Mouse (Mus musculus) c-Kit-positive CD71-negative TER-119-negative erythroid progenitor cells, embryonic 14.5 days (primary cell): ENCODE data around the gene Krtap5-5.
"Not testable (repeated sequence)": the region's sequence is repeated elsewhere in the genome, so short reads cannot be mapped to it uniquely, and the experiment has no call there.

ENCODE experiments used
- DNase-seq: peaks from one replicate; pipeline ENCODE4 v3.0.0-alpha.2; 2013; ENCODE audit warnings: low read depth

Gene Krtap5-5

DNA sequence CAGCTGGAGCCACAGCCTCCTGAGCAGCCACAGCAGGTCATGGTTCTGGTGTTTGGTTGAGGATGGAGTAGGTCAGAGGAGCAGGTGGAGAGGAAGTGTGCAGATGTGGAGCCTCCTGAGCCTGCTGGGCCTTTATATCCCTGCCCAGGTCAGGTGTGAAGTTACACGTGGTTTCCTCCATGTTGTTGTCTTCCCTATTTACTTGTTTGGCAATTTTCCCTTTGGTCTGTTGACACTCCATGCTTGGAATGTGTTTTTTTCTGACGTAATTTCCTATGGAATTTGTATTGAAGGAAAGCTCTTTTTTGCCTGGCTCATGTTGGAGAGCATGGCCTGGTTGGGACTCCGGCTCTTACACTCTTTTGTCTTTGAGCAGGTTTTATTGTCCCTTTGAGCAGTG lies at the start of gene Krtap5-5:
TSS of gene Krtap5-5 (minus strand) at position 101 of the 400 bp plus-strand sequence.
- DNase-seq, result not testable (repeated sequence)

DNA sequence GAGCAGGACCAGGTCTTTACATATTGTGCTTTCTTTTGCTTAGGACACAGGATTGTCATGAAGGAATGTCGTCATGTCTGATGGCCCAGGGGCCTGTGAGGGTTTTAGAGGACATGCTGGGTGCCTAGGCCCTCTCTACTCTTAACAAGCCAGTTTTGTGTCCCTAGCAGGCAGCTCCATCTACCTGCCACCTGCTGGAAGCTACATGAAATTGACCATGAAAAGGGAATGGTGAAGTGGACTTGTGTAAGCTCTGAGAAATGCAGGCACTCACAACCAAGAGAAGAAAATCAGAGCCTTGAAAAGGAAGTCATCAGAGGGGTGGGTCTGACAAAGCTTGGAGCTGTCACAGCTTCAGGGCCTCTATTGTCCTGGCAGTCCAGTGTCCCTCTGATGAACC lies 49.5 kb upstream of the Krtap5-5 start:
- DNase-seq, result not testable (repeated sequence)

DNA sequence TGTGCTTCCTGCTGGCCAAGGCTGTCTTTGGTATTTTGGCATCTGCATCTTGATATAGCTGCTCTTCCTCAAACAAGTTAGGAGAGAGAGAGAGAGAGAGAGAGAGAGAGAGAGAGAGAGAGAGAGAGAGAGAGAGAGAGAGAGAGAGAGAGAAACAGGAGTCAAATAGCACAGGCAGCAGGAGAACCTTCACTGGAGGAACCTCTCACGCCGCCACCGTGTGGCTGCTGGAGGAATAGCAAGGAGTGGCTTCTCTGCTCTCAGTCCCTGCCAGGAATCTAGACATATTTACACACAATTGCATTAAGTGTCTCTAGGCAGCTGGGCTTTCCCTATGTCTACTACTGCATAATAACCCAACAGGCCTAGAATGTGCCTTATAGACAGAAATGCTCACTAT lies 48.4 kb upstream of the Krtap5-5 start:
- DNase-seq, result peak; percentile 33

DNA sequence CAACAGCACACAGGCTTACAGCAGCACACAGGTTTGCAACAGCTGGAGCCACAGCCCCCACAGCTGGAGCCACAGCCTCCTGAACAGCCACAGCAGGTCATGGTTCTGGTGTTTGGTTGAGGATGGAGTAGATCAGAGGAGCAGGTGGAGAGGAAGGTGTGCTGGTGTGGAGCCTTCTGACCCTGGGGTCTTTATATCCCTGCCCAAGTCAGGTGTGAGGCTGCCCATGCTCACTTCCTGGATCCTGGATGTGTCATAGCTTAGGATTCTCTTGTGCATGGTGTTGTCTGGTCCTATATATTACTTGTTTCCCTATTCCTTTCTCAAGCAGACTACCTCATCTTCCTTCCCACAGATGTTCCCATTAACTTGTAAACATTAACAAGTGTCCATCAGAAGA lies 44.5 kb upstream of the Krtap5-5 start, which contains the start of gene Gm4559:
TSS of gene Gm4559 (minus strand) at position 101 of the 400 bp plus-strand sequence.
- not testable (repeated sequence) for DNase-seq

DNA sequence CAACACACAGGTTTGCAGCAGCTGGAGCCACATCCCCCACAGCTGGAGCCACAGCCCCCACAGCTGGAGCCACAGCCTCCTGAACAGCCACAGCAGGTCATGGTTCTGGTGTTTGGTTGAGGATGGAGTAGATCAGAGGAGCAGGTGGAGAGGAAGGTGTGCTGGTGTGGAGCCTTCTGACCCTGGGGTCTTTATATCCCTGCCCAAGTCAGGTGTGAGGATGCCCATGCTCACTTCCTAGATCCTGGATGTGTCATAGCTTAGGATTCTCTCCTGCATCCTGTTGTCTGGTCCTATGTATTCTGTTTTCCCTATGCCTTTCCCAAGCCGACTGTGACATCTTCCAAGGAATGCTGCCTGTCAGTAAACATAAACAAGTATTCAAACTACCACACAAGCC lies 28.5 kb upstream of the Krtap5-5 start, which contains the start of gene Gm2431:
TSS of gene Gm2431 (minus strand) at position 101 of the 400 bp plus-strand sequence.
- not testable (repeated sequence) for DNase-seq

DNA sequence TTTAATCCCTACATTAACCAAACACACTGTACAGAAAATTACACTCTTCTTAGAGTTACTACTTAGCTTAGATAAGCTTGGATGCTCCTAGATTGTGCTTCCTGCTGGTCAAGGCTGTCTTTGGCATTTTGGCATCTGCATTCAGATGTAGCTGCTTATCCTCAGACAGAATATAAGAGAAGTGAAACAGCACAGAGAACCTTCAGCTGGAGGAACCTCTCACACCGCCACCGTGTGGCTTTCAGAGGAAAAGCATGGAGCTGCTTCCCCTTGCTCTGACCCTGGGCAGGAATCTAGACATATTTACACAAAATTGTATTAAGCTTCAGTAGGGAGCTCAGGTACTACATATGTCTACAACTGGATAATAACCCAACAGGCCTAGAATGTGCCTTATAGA lies 25.7 kb upstream of the Krtap5-5 start:
- DNase-seq, result peak; percentile 8

DNA sequence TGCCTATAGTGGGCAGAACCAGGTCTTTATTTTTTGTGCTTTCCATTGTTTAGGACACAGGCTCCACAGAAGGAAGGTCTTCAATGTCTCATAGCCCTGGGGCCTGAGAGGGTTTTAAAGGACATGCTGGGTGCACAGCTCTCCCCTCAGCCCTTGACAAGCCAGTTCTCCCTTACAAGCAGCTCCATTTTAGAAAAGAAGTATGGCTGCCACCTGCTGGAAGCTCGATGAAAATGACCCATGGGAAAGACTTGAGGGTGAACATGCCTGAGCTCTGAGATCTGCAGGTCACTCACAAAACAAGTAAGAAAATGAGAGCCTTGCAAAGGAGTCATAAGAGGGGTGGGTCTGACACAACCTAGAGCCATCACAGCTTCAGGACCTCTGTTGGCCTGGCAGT lies 20.1 kb upstream of the Krtap5-5 start:
- DNase-seq, result peak; percentile 4

DNA sequence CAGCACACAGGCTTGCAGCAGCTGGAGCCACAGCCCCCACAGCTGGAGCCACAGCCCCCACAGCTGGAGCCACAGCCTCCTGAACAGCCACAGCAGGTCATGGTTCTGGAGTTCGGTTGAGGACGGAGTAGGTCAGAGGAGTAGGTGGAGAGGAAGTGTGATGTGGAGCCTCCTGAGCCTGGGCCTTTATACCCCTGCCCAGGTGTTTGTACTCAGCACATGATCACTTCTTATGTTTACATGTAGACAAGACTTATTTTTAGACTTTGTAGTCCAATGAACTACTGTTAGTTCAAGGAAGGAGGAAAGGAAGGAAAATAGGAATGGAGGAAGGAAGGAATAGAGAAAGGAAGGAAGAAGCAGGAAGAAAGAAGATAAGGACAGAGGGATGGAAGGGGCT lies 11.2 kb upstream of the Krtap5-5 start, which contains the start of gene Gm40460:
TSS of gene Gm40460 (minus strand) at position 101 of the 400 bp plus-strand sequence.
- DNase-seq, result no peak

DNA sequence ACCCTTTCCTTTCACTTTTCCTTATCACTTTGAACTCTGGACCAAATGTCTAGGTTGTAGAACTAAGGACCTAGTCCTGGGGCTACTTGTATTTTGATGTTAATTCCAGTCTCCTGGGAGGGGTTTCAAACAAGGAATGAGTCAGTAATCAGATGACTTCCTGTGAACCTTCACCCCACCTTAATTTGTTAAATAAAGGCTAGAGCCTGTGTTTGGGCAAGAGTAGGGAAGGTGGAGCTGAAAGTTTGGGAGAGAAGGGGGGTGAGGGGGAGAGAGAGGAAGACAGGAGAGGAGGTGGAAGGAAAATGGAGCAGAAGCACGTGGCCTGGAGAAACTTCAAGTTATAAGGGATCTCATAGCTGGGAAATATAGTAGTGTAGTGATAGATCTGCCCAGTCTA lies 1.8 kb upstream of the Krtap5-5 start:
- no peak for DNase-seq

DNA sequence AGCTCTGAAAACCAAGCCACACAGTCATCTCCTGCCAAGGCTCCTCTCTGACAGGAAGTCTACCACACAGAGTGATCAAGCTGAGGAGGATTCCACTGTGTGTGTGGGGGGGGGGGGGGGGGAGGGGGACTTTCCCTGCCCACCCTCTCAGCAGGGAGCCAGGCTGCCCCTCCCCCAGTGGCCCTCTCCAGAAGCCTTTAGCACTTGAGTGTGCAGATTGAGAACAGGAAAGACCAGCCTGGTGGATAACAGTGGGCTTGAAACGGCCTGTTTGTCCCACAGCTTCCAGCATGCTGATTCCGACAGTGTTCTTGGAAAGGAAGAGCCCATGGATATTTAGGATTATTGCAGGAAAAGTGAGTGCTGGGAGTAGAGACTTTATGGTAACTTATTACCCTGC lies 5.3 kb downstream of the Krtap5-5 start:
- no peak for DNase-seq

DNA sequence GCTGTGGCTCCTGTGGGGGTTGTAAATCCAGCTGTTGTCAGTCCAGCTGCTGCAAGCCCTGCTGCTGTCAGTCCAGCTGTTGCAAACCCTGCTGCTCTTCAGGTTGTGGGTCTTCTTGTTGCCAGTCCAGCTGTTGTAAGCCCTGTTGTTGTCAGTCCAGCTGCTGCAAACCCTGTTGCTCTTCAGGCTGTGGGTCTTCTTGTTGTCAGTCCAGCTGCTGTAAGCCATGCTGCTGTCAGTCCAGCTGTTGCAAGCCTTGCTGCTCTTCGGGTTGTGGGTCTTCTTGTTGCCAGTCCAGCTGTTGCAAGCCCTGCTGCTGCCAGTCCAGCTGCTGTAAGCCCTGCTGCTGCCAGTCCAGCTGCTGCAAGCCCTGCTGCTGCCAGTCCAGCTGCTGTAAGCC lies 17.6 kb downstream of the Krtap5-5 start:
- DNase-seq, result not testable (repeated sequence)

DNA sequence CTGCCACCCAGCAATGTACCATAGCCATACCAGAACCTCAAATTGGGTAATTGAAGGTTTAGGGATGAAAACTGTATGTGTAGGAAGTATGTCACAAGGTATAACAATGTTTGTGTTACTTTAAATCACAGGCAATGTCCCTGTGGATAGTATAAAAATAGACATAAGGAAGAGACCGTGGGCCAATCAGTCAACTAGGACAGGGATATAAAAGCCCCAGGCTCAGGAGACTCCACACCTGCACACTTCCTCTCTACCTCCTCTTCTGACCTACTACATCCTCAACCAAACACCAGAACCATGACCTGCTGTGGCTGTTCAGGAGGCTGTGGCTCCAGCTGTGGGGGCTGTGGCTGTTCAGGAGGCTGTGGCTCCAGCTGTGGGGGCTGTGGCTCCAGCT lies 18.2 kb downstream of the Krtap5-5 start, which contains the start of gene Gm7579:
TSS of gene Gm7579 (plus strand) at position 301 of the 400 bp plus-strand sequence.
- no peak for DNase-seq

DNA sequence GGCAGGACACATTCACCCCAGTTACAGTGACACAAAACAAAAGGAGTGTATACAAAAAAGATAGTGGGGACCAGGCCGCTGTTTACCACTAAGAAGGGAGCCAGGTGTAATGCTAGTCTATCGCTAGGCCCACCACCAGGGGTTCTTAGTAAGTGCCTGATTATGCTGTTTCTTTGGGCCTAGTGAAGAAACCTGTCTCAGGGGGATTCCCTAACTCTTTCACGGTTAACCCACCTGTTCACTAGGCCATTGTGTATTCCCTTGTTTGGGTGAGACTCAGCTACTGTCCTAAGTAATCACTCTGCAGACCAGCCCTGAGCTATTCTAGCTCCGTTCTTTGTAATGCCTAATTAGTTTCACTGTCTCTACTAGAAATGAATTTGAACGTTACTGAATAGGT lies 22.9 kb downstream of the Krtap5-5 start:
- not testable (repeated sequence) for DNase-seq

DNA sequence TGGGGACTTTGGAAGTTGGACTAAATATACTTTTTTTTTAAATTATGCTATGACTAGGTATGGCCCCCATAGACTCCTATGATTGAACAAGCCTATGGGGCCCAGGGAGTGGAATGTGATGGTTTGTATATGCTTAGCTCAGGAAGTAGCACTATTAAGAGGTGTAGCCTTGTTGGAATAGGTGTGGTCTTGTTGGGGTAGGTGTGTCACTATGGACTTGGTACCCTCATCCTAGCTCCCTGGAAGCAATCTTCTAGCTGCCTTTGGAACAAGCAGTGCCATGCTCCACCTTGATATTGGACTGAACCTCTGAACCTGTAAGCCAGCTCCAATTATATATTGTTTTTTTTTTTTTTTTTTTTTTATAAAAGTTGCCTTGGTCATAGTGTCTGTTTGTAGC lies 24.3 kb downstream of the Krtap5-5 start:
- DNase-seq, result no peak

DNA sequence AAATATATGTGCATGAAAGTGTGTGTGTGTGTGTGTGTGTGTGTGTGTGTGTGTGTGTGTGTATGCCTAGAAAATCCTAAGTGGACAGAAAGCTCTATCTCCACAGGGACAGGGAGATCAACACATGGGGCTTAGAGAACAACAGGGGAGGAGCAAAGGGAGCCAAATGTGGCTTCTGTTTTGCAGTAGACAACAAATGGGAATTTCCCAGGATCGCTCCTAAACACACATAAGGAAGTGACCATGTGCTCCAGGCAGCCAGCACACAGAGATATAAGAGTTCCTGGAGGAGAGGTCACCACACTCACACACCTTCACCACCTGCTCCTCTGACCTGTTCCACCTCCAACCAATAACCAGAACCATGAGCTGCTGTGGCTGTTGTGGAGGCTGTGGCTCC lies 28.7 kb downstream of the Krtap5-5 start, which contains the start of gene Krtap5-3:
TSS of gene Krtap5-3 (plus strand) at position 301 of the 400 bp plus-strand sequence.
- DNase-seq, result no peak

DNA sequence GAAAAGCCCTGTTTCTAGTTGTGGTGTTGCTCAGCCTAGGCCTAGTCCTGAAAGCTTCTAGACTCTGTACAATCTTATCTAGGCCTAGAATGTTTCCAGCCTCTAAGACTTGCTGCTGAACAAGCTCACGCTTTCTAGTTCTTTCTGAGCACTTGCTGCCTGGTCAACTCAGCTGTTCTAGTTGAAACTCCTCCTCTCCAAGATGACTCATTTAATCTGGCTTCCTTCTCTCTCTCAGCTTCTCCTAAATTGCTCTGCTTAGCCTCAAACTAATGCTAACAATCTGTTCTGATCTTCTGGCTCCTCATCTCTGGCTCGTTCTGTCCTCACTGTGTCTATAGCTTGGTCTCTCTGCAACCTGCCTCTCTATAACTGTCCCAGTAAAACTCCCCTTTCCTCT lies 31.0 kb downstream of the Krtap5-5 start:
- no peak for DNase-seq

DNA sequence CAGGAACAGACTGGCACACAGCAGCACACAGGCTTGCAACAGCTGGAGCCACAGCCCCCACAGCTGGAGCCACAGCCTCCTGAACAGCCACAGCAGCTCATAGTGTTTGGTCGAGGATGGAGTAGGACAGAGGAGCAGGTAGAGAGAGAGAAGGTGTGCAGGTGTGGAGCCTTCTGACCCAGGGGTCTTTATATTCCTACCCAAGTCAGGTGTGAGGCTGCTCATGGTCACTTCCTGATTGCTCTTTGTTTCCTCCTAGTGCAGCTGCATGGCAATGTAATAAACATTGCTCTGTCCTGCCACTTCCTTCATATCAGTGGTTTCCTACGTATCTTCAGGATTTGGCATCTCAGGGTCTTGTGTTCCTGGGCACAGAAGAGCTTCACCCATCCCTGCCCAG lies 39.5 kb downstream of the Krtap5-5 start, which contains the start of gene Gm10153:
TSS of gene Gm10153 (minus strand) at position 101 of the 400 bp plus-strand sequence.
- DNase-seq, result no peak

DNA sequence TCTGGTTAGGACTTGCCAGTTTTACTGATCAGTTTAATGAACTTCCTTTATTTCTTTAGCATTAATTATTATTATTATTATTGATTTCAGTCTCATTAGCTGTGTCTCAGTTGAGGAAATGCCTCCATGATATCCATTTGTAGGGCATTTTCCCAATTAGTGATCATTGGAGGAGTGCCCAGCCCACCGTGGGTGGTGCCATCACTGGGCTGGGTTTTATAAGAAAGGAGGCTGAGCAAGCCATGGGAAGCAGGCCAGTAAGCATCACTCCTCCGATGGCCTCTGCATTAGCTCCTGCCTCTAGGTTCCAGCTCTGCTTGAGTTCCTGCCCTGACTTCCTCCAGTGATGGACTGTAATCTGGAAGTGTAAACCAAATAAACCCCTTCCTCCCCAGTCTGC lies 41.6 kb downstream of the Krtap5-5 start:
- DNase-seq, result no peak

DNA sequence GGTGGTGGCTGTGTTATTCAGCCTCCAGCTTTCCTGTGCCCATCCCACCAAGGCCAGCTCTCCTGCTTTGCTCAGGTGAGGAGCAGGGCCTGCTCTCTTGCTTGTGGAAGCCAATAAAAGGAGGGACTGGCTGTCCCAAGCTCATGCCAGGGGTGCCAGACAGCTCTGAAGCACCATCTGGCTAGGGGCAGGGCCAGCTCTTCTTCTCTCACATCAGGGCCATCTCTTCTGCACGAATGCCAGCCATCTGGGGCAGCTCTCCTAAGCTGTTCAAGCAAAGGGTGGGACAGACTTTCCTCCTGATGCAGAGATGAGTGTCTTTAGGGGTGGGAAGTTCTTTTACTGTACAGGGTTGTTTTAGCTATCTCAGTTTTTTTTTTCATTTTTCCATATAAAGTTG lies 48.8 kb downstream of the Krtap5-5 start:
- no peak for DNase-seq
